Mouse (Mus musculus): ENCODE data around the gene Impg1. TPM values are rescaled to one million over a fixed set of nuclear protein-coding genes. Genes with fewer than 3 reads are reported as not detected.

The Impg1 gene
- total and polyA plus RNA-seq, 3 experiments, result not detected

DNA sequence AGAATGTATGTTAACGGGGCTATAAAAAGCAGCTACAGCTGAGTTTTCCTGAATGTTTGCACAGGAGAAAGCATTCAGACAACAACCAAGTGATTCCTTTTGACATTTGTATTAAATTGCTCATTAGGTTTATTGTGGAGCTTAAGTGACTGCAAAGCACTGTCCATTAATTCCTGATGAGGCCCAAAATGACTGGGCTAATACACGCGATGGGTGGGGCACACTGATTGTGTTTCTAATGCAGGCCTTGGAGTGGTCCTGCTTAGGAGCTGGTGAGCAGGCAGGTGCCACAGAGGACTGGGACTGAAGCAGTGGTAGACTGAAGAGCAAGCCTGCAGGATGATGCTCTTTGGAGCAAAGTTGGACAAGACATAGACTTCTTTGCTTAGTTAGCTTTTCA, 73.9 kb downstream of the Impg1 start:
- TF ChIP-seq ZC3H11A (IDR thresholded peaks at IDR 0.05; ENCODE audit: low read depth, low read length) (no peak), MXI1 (IDR thresholded peaks at IDR 0.05; ENCODE audit: low read depth, low read length) (no peak), RCOR1 (IDR thresholded peaks at IDR 0.05; ENCODE audit: low read depth, low read length) (no peak), POLR2AphosphoS5 (IDR thresholded peaks at IDR 0.05; ENCODE audit: borderline replicate concordance, low read depth, low read length) (no peak), RAD21 (IDR thresholded peaks at IDR 0.05; ENCODE audit: low read depth, low read length) (no peak), HCFC1 (IDR thresholded peaks at IDR 0.05; ENCODE audit: low read depth, low read length) (no peak), CHD2 (IDR thresholded peaks at IDR 0.05; ENCODE audit: low read length) (no peak), BHLHE40 (IDR thresholded peaks at IDR 0.05; ENCODE audit: borderline replicate concordance, low read depth, low read length) (no peak), CTCF (IDR thresholded peaks at IDR 0.05 in 2 of 3, conservative IDR thresholded peaks at IDR 0.05 in 1 of 3; ENCODE audit: control insufficient read depth in 1 of 3, insufficient read depth in 1 of 3, low read depth in 2 of 3, low read length in 3 of 3, poor library complexity in 1 of 3, severe bottlenecking in 1 of 3) (no peak), USF1 (IDR thresholded peaks at IDR 0.05; ENCODE audit: low read depth, low read length) (no peak), GABPA (IDR thresholded peaks at IDR 0.05; ENCODE audit: low read depth, low read length) (no peak), MYC (IDR thresholded peaks at IDR 0.05; ENCODE audit: low read depth, low read length) (no peak), MAX (IDR thresholded peaks at IDR 0.05; ENCODE audit: low read length) (no peak), ZKSCAN1 (IDR thresholded peaks at IDR 0.05; ENCODE audit: low read depth, low read length) (no peak), TAL1 (IDR thresholded peaks at IDR 0.05; ENCODE audit: low read length) (no peak), GATA1 (IDR thresholded peaks at IDR 0.05; ENCODE audit: low read depth, low read length) (no peak), TBP (IDR thresholded peaks at IDR 0.05; ENCODE audit: low read depth, low read length) (no peak), TCF12 (IDR thresholded peaks at IDR 0.05; ENCODE audit: low read depth, low read length) (no peak), SIN3A (IDR thresholded peaks at IDR 0.05; ENCODE audit: low read length) (no peak), JUND (IDR thresholded peaks at IDR 0.05; ENCODE audit: low read depth, low read length) (no peak)
- no peak overlapping the region for H3K4me3 ChIP-seq (ENCODE audit: control insufficient read depth in 1 of 2, insufficient read depth in 1 of 2, low read depth in 2 of 2, low read length in 2 of 2)
- no peaks in the 10 kb centered on the region for H3K79me2 ChIP-seq (ENCODE audit: control insufficient read depth, insufficient read depth, low read length, poor library complexity)
- H3K27me3 ChIP-seq (ENCODE audit: control insufficient read depth in 1 of 2, insufficient read depth in 2 of 2, low read length in 2 of 2), result no peaks in the 10 kb centered on the region
- no peak overlapping the region for H3K9ac ChIP-seq (ENCODE audit: control insufficient read depth, low read depth, low read length, poor library complexity, severe bottlenecking)
- no peak for DNase-seq (ENCODE audit: low read depth, low spot score)
- H3K4me1 ChIP-seq (ENCODE audit: control insufficient read depth in 1 of 2, insufficient read depth in 2 of 2, low read length in 2 of 2), result no peaks in the 10 kb centered on the region
- H3K36me3 ChIP-seq (ENCODE audit: control insufficient read depth in 1 of 2, insufficient read depth in 2 of 2, low read length in 2 of 2), result no peaks in the 10 kb centered on the region
- no peak overlapping the region for H3K27ac ChIP-seq (ENCODE audit: control insufficient read depth, low read depth, low read length)
- no peaks in the 10 kb centered on the region for H3K9me3 ChIP-seq (replicated peaks; ENCODE audit: insufficient read depth, low read length)

DNA sequence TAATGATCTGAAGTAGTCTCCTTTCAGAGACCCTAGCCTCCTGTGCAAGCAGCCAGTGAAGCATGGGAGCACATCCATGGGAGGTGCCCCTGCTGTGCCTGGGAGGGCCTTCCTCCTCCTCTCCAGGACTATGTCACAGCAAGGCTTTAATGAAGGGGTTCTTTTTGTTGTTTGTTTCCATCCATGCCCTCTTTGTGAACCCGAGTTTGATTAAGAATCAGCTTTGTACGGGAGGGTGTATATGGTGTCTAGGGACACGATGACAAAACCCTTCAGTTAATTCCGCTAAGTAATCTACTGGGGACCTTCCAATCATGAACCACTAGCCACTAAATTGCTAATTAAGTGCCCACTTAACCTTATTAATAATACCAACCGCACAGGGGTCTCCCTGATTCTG, 74.3 kb downstream of the Impg1 start:
- DNase-seq (ENCODE audit: low read depth, low spot score), result no peak

More for the DNA sequence above, 74.3 kb downstream of the Impg1 start:
- TF ChIP-seq TBP (IDR thresholded peaks at IDR 0.05; ENCODE audit: low read depth, low read length), result no peak
- no peak for TF ChIP-seq CTCF (IDR thresholded peaks at IDR 0.05 in 2 of 3, conservative IDR thresholded peaks at IDR 0.05 in 1 of 3; ENCODE audit: control insufficient read depth in 1 of 3, insufficient read depth in 1 of 3, low read depth in 2 of 3, low read length in 3 of 3, poor library complexity in 1 of 3, severe bottlenecking in 1 of 3)
- TF ChIP-seq TCF12 (IDR thresholded peaks at IDR 0.05; ENCODE audit: low read depth, low read length), result no peak
- TF ChIP-seq KAT2A (conservative IDR thresholded peaks at IDR 0.05; ENCODE audit: low read depth, low read length), result no peak
- no peak for TF ChIP-seq TAL1 (IDR thresholded peaks at IDR 0.05; ENCODE audit: low read length)
- Histone ChIP-seq H3K9ac (ENCODE audit: control insufficient read depth, low read depth, low read length, poor library complexity, severe bottlenecking) (no peak overlapping the region), H3K4me1 (ENCODE audit: control insufficient read depth in 1 of 2, insufficient read depth in 2 of 2, low read length in 2 of 2) (no peaks in the 10 kb centered on the region), H3K36me3 (ENCODE audit: control insufficient read depth in 1 of 2, insufficient read depth in 2 of 2, low read length in 2 of 2) (no peaks in the 10 kb centered on the region), H3K27me3 (ENCODE audit: control insufficient read depth in 1 of 2, insufficient read depth in 2 of 2, low read length in 2 of 2) (no peaks in the 10 kb centered on the region), H3K4me3 (ENCODE audit: control insufficient read depth in 1 of 2, insufficient read depth in 1 of 2, low read depth in 2 of 2, low read length in 2 of 2) (no peak overlapping the region), H3K9me3 (replicated peaks; ENCODE audit: insufficient read depth, low read length) (no peaks in the 10 kb centered on the region), H3K27ac (ENCODE audit: control insufficient read depth, low read depth, low read length) (no peak overlapping the region), H3K79me2 (ENCODE audit: control insufficient read depth, insufficient read depth, low read length, poor library complexity) (no peaks in the 10 kb centered on the region)
